In genomic region chr17:71098606-71099005, GRCm38 (mm10) we compare ENCODE assay signal across 18 mouse cellular contexts.
A peak's percentile ranks its signal among the peaks of the same experiment; 100 is the strongest.
DNase-seq lines count a peak whose midpoint lies in the region; TF ChIP-seq lines count a peak whose summit lies in the region.
"Had no signal": no experiment of that assay in that cellular context is flagged by ENCODE, and none has a peak within 500 bp of the region (broad histone marks: within the 10 kb centered on the region; RNA-seq: fewer than 3 reads in every experiment).

No protein-coding gene starts in this region.

- peaks cover 32% of the 10 kb centered on the region for H3K4me1 ChIP-seq in kidney, adult 2 months (ENCODE audit: control insufficient read depth, insufficient read depth, low read length)
- H3K4me1 ChIP-seq: forebrain, embryonic 15.5 days had no signal

- H3K27ac ChIP-seq in kidney, adult 2 months (ENCODE audit: insufficient read depth, low read depth, low read length) = no peak overlapping the region
- H3K27ac ChIP-seq: embryonic facial prominence, embryonic 15.5 days; forebrain, embryonic 15.5 days; hindbrain, embryonic 13.5 days; hindbrain, postnatal 0 days had no signal

- H3K27me3 ChIP-seq in kidney, adult 2 months (replicated peaks; ENCODE audit: control insufficient read depth, insufficient read depth, low read length) = no peaks in the 10 kb centered on the region
- H3K27me3 ChIP-seq: embryonic facial prominence, embryonic 15.5 days; forebrain, embryonic 15.5 days; hindbrain, embryonic 13.5 days had no signal

- H3K36me3 ChIP-seq in kidney, adult 2 months (ENCODE audit: control insufficient read depth, insufficient read depth, low read length) = no peaks in the 10 kb centered on the region
- H3K36me3 ChIP-seq: embryonic facial prominence, embryonic 15.5 days; forebrain, embryonic 15.5 days; hindbrain, embryonic 13.5 days had no signal

- peak; percentile 76 for DNase-seq in kidney, adult 2 months
- DNase-seq in kidney, postnatal 4 days = no peak
- DNase-seq in kidney, postnatal 36 days = peak; percentile 47 to 59
- no peak for DNase-seq in kidney, adult 18-20 months
- peak; percentile 71 for DNase-seq in lung, postnatal 25 days (ENCODE audit: low spot score)
- no peak for DNase-seq in gastrocnemius, postnatal 10 days
- DNase-seq: adrenal gland, adult 2 months; adrenal gland, postnatal 25 days; cerebellum, adult 2 months; cerebellum, postnatal 14 days; embryo, embryonic 11 days; gastrocnemius, postnatal 14 days; heart, postnatal 10 days had no signal

- no peak for TF ChIP-seq CTCF in kidney, adult 2 months (conservative IDR thresholded peaks at IDR 0.05; ENCODE audit: insufficient read depth, insufficient read length, low read depth, low read length)

- H3K4me3 ChIP-seq in kidney, adult 2 months (ENCODE audit: insufficient read depth, low read depth, low read length) = no peak overlapping the region
- H3K4me3 ChIP-seq: embryonic facial prominence, embryonic 15.5 days; erythroblast, embryonic 14.5 days; forebrain, embryonic 15.5 days; hindbrain, embryonic 13.5 days had no signal

- TF ChIP-seq POLR2A in kidney, adult 2 months (IDR thresholded peaks at IDR 0.05; ENCODE audit: low read depth, low read length) = no peak

- 77% methylated on average over 3 of the region's 3 CpGs for WGBS in kidney, adult 2 months

Comparison
In these comparisons a context has a peak if more than half of its experiments do, and no peak if none do; other contexts are left out.
1. DNase-seq: peak in kidney, adult 2 months (single experiment), kidney, postnatal 36 days (2 of 2) and lung, postnatal 25 days (single experiment); none in kidney, postnatal 4 days (0 of 2), kidney, adult 18-20 months (single experiment) and gastrocnemius, postnatal 10 days (single experiment).